Mouse (Mus musculus) frontal cortex, adult 2 months (tissue): ENCODE data around the gene Olfr1427. TPM values are rescaled to one million over a fixed set of nuclear protein-coding genes. Genes with fewer than 3 reads are reported as not detected.
"Not testable (repeated sequence)": the region's sequence is repeated elsewhere in the genome, so short reads cannot be mapped to it uniquely, and the experiment has no call there.

Source experiments
- DNase-seq, 2 experiments: peaks; one replicate each; pipeline ENCODE4 v3.0.0; 2022; ENCODE audit warnings: low spot score in 1 of 2; ENCODE audit errors: extremely low spot score in 1 of 2
- polyA plus RNA-seq: library from polyadenylated mRNA; depleted of rRNA; stranded (reverse); fragments of >200 nt; gene quantifications from 2 replicates; pipeline ENCODE4 v1.2.3, GENCODE M21; 2012; rRNA removed

The Olfr1427 gene
- polyA plus RNA-seq: 0.13 TPM in 1 of 2 replicates, not detected in the other

DNA sequence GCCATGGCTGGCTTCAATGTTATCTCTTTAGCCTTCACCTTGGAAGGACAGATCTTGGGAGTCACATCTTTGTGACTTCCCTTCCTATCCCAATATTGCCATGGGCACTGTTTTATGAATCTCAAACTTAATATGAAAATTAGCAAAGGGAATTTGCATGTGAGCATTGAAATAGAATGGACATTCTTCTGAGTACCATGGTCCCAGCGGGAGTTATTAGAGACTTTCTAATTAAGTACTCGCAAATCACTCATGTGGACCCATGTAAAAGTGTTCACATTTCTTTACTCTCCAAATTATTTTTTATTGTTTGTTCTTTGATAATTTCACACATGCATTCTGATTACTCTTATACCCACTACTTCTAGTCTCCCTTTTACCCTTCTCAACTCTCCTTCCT, at the start of gene Olfr1427:
Gene Olfr1427, minus strand, starts transcription at position 101 of the 400 bp plus-strand sequence.
- DNase-seq: no peak

DNA sequence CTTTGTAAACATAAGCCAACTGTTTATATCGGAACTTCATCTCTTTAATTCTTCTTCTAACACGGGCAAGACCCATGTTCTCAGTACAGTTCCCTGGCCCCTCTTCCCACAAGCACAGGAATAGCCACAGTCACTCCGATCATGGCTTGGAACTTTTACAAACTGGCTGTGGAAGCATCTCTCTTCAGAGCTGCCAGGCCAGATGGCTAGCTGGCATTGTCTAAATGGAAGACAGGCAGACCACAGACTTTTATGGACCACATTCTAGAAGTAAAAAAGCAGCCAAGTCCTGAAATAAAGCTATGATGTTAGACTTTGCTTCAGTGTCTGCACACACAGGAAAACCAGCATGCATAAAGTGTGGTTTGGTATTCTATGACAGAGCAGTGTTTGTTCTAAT, 42.3 kb upstream of the Olfr1427 start:
- peak in 1 of 2 experiments; percentile 38 for DNase-seq

DNA sequence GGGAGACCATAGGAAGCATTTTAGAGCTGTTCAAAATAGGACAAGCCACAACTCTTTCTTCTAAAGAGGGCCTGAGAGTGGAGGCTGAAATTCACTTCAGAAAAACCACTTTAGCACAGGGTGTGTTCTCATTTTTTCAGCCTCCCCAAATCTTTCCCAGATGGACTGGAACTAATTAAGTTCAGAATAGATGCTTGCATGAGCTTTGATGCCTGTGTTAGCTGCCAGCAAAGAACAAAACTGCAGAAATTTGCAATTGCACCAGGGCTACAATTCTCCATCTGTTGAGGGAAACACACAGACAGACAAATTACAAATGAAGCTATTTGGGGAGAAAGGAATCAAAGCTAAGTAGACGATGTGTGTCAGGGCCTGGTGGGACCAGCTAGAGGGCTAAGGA, 40.2 kb upstream of the Olfr1427 start:
- DNase-seq: peak; percentile 56 to 76

DNA sequence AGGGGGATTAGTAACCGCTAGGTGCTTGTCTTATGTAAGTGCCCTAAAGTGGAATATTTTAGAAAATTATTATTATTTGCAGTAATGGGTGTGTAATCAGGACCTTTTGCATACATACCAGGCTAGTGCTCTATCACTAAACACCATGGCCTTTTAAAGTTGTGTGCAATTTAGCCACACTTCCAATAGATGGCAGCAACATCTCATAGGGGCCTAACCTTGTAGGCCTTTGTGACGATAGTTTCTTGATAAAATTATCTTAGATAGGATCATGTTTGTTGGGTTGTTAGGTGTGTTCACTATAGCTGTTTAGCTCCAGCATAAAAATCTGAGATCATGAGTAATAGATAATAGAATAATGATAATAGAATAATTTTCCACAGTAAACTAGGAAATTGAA, 31.2 kb upstream of the Olfr1427 start:
- DNase-seq: peak in 1 of 2 experiments; percentile 78

DNA sequence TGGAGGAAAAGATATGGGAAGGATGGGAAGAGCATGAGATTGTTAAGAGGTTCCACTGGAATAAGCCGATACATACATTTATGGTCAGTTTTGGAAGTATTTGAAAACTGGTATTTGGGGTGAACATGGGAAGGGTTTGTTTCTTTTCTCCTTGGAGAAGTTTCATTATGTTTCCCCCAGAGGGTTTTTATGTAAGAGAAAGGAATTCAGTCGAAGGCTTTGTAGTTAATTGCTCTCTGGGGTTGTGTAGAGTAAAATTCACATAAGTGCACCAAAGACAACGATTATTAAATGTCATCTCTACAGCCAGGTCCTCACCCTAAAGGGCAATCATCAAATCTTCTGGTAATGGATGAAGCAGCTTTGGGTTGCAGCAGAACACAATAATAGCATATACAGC, 20.0 kb upstream of the Olfr1427 start, which contains the start of gene Olfr76:
Gene Olfr76, minus strand, starts transcription at position 101 of the 400 bp plus-strand sequence.
- DNase-seq: no peak

DNA sequence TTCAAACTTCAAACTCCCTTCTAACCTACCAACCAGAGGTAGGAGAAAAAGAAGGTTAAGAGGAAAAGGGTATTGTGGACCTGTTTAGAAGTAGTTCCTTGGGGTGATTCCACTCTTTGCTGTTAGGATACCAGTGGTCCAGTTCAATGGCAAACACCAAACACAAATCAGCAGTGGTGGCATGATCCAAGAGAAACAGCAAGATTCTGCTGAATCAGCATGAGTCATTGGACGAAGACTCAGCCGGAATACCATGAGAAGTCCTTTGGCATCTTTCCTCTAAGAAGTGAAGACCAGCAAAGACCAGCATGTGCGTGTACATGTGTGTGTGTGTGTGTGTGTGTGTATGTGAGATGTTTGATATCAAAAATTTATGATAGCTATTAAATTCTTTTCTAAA, 13.3 kb upstream of the Olfr1427 start:
- no peak for DNase-seq

DNA sequence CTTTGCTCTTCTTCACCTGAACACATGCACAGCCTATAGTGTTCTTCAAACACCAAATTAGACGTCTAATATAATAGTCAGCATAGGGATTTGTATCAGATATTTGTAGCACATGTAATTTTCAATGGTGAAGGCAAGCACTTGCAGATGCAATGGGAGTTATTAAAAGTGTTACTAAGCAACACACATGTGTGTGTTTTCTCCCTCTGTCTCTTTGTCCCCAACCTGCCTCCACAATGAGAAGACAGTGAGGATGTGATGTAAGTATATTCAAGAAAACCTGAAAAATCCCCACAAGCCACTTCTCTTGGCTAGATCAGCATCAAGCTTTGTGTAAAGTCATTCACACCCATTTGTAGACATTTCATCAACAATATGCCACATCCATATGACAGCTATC, 12.7 kb upstream of the Olfr1427 start, which contains the start of gene Olfr1428:
Gene Olfr1428, minus strand, starts transcription at position 101 of the 400 bp plus-strand sequence.
- DNase-seq: no peak

DNA sequence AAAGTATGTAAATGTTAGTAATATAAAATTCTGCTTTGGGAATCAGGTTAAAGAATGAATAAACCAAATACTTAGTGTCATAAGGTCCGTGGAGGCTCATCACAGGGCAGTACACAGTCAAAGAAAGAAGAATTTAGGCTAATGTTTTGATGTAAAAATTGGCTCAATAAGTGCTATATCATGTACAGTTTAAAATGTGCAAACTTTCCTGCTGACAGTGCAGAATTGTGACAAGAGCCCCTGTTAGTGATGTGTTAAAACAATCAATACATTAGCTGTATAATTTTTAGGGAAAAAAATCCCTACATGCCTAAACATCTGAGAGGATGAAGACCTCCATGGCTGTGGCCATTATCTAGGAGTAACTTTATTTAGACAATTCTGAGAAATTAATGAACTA, 10.7 kb upstream of the Olfr1427 start:
- DNase-seq: no peak

DNA sequence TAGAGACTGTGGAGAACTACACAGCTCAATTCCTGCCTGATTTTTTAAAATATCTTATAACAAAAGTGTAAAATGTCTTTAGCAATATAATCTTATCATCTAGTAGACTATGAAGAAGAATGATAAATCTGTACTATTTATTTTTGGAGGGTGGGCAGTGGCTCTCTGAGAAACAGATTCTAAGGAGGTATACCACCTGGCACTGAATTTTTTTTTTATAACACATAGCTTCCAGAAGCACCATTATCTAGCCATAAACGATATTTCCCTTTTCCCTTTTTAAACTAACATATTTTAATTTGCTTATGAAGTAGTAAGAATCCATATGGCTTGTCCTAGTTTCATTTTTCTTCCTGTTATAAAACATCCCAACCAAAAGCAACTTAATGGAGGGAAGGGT, 1.4 kb upstream of the Olfr1427 start:
- peak in 1 of 2 experiments; percentile 31 for DNase-seq

DNA sequence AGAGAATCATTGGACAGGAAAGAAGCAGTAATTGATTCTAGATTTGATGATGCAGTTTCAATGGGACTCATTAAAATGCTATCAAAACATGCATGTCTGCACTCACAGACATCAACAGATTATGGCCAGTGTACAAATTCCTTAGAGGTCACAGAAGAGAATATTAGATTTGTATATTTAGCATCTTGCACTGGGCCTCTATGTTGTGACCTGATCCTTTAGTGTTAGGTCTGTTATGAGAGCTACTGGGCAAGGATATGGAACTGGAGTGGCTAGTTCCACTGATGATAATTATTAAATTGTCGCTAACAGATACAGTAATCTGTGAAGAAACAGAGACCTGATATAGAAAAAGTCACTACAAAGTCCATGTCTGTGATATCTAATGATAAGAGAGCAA, 11.2 kb downstream of the Olfr1427 start, which contains the start of gene Olfr1426:
Gene Olfr1426, minus strand, starts transcription at position 101 of the 400 bp plus-strand sequence.
- DNase-seq: no peak

DNA sequence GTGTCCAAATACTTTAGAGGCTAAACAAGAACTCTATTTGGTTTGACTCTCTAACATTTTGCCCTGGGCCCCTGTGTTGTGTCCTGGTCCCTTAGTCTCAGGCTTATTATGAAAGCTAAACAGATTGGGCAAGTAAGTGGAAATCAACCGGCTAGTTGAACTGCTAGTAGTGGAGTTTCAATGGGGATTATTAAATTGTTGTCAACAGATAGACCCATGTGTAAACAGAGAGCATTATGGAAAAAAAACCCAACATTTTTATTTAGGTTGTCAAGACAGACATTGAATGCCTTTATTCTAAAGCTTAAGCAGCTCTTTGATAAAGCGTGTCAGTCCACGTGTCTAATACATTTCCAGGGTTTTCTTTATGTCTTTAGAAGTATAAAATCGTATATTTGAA, 25.5 kb downstream of the Olfr1427 start, which contains the start of gene Olfr1425:
Gene Olfr1425, minus strand, starts transcription at position 101 of the 400 bp plus-strand sequence.
- DNase-seq: not testable (repeated sequence)

DNA sequence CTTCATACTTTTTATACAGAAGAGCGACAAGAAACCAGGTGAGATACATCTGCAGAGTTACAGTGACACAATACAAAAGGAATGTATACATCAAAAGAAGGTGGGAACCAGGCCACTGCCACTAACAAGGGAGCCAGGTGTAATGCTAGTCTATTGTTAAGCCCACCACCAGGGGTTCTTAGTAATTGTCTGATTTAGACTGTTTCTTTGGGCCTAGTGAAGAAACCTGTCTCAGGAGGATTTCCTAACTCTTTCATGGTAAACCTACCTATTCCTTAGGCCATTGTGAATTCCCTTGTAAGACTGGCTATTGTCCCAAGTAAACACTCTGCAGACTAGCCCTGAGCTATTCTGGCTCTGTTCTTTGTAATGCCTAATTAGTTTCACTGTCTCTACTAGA, 33.6 kb downstream of the Olfr1427 start:
- DNase-seq: not testable (repeated sequence)

DNA sequence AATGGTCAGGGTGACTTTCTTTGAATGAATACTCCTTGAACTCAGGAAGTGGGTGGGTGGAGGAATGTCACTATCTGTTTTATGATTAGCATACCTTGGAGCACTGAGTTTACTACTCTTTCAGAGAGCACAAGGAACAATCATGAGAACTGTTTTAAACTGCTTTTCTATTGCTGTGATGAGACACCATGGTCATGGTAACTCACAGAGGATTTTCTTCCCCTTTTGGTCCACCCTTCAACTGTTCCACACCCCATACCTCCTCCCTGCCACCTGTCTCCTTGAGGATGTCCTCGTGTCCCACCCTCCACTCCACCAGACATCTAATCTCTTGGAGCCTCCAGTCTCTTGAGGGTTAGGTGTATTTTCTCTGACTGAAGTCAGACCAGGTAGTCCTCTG, 35.3 kb downstream of the Olfr1427 start:
- DNase-seq: not testable (repeated sequence)

DNA sequence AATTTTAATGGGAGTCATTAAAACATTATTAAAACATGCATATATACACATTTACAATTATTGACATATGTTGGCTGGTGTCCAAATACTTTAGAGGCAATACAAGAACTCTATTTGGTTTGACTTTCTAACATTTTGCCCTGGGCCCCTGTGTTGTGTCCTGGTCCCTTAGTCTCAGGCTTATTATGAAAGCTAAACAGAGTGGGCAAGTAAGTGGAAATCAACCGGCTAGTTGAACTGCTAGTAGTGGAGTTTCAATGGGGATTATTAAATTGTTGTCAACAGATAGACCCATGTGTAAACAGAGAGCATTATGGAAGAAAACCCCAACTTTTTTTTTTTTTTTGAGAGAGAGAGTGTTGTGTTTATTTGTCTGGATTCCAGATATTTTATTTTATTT, 40.6 kb downstream of the Olfr1427 start, which contains the start of gene Olfr1424:
Gene Olfr1424, minus strand, starts transcription at position 101 of the 400 bp plus-strand sequence.
- not testable (repeated sequence) for DNase-seq

Other genes starting within 250 kb of the Olfr1427 start
- not detected in 2 replicates for gene Olfr1418, start 242.3 kb downstream of the Olfr1427 start, polyA plus RNA-seq
- 0.18 and 0.19 TPM in 2 replicates for gene Olfr1419, start 228.2 kb downstream of the Olfr1427 start, polyA plus RNA-seq
- gene Olfr1420, start 216.8 kb downstream of the Olfr1427 start, polyA plus RNA-seq: 0.15 TPM in 1 of 2 replicates, not detected in the other
- gene Patl1, start 190.9 kb downstream of the Olfr1427 start, polyA plus RNA-seq: 21.0 and 21.2 TPM in 2 replicates
- gene Osbp, start 137.4 kb downstream of the Olfr1427 start, polyA plus RNA-seq: 34.9 and 36.3 TPM in 2 replicates
- gene Olfr1423, start 62.0 kb downstream of the Olfr1427 start, polyA plus RNA-seq: not detected in 2 replicates
- not detected in 2 replicates for gene Olfr1424, start 40.7 kb downstream of the Olfr1427 start, polyA plus RNA-seq
- not detected in 2 replicates for gene Olfr1425, start 25.6 kb downstream of the Olfr1427 start, polyA plus RNA-seq
- 0.06 TPM in 1 of 2 replicates, not detected in the other for gene Olfr1426, start 11.3 kb downstream of the Olfr1427 start, polyA plus RNA-seq
- gene Olfr1428, start 12.6 kb upstream of the Olfr1427 start, polyA plus RNA-seq: 0.38 TPM in 1 of 2 replicates, not detected in the other
- 0.06 TPM in 1 of 2 replicates, not detected in the other for gene Olfr76, start 19.9 kb upstream of the Olfr1427 start, polyA plus RNA-seq
- 0.06 TPM in 1 of 2 replicates, not detected in the other for gene Olfr1555-ps1, start 66.8 kb upstream of the Olfr1427 start, polyA plus RNA-seq
- not detected in 2 replicates for gene Olfr1431, start 97.3 kb upstream of the Olfr1427 start, polyA plus RNA-seq
- not detected in 2 replicates for gene Olfr1432, start 129.3 kb upstream of the Olfr1427 start, polyA plus RNA-seq
- gene Olfr262, start 138.3 kb upstream of the Olfr1427 start, polyA plus RNA-seq: not detected in 2 replicates
- not detected in 2 replicates for gene Olfr235, start 157.7 kb upstream of the Olfr1427 start, polyA plus RNA-seq
- not detected in 2 replicates for gene Olfr1434, start 176.5 kb upstream of the Olfr1427 start, polyA plus RNA-seq
- not detected in 2 replicates for gene Olfr1436, start 195.8 kb upstream of the Olfr1427 start, polyA plus RNA-seq
- not detected in 2 replicates for gene Olfr1437, start 221.8 kb upstream of the Olfr1427 start, polyA plus RNA-seq
- gene Olfr1438-ps1, start 232.6 kb upstream of the Olfr1427 start, polyA plus RNA-seq: not detected in 2 replicates